Mouse (Mus musculus) lung, adult 2 months (tissue): ENCODE measurements at regions not wholly inside any gene's neighbourhood (a gene's known extent, or its start where the extent isn't known, plus 50 kb on each side); places are given as distances from the start of the nearest gene placed in this dataset.

Source experiments
- CTCF ChIP-seq: fragments of 200-500 bp; IDR thresholded peaks from 2 replicates; pipeline ENCODE4 v1.5.1; 2011; ENCODE audit warnings: mild to moderate bottlenecking, low read length, control low read depth; ENCODE audit not compliant: insufficient read depth
- POLR2A ChIP-seq: fragments of 200-500 bp; IDR thresholded peaks from 2 replicates; pipeline ENCODE4 v1.6.1; 2011; ENCODE audit warnings: low read depth, mild to moderate bottlenecking, control low read depth, low read length, borderline replicate concordance; ENCODE audit errors: extremely low read depth

DNA sequence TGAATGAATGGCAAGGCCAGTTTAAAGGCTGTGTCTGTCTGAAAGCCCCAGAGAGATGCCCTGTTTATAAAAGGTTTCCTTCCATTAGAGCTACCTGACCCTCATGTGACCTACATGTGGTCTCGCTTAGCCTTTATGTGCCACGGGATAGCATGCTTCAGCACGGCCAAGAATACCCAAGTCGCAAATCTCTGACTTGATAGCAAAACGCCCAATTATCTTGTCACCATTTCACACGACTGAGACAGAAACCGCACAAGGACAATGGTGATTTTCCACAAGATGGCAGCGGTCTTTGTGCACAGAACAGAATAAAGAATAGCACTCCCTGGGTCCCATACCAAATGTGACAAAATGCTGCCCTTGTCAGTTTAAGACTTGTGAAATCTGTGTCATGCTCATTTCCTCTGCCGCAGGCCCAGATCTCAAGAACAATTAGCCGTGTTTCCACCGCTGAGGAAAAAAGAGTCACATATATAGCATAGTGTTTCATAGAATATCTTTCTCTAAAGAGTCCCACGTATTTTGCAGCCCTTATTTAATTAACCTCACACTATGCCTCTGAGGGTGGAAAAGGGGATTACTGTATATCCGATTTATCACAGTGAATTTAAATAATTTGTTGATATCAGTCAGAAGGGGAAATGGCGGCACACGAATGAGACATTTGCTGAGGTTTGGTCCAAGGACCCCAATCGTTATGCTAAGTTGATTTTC is 118.3 kb upstream of the Cwc22 start:
- no peak for TF ChIP-seq CTCF
- TF ChIP-seq POLR2A = no peak
